Mouse (Mus musculus) 3T3-L1 (cell line): ENCODE measurements around the gene Ppp1r13b.

Experiments used
- DNase-seq: peaks from one replicate; pipeline ENCODE4 v3.0.0-alpha.2; 2015; ENCODE audit warnings: low read depth, low spot score

Ppp1r13b gene

GRCm38 (mm10) chr12:111794526-111795179, 113.3 kb downstream of the Ppp1r13b start:
- no peak for DNase-seq

DNA sequence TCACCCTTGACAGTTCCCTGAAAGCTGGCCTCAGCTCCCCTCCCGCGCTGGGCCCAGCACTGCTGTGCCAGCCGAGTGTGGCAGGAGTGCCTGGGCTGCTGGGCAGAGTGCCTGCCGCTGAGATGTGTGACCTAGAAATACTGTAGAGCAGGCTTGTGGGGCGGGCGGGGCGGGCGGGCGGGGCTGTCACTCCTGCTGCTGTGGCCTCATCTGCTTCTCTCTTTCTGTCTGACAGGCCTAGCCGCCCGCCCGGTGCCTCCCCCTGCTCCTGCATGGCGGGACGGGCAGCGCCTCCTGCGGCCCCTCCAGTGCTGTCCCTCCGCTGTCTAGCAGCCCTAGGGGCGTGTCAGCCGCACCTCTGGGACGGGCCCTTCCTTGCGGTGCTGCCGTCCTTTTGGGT, 113.8 kb downstream of the Ppp1r13b start:
- no peak for DNase-seq

GRCm38 (mm10) chr12:111791474-111792104, 116.3 kb downstream of the Ppp1r13b start:
- DNase-seq = no peak

- DNase-seq = no peak
Observed at GRCm38 (mm10) chr12:111790631-111791030, 117.3 kb downstream of the Ppp1r13b start.

DNA sequence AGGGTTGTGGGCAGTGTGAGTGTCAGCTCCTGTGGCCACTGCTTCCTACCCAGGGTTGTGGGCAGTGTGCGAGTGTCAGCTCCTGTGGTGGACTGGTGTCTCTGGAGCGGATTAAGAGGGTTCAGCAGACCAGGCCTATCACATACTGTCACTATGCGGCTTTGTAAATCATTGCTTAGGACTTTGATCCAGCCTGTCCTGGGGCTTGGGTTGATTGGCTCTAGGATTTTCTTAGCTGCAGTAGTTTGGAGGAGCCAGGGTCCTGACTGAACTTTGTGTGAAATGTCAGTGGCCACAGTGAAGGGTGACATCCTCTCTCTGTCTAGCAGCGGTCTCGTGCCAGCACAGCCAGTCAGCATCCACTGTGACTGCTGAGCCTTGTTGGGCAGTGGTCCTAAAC, 117.8 kb downstream of the Ppp1r13b start:
- DNase-seq = no peak

DNA sequence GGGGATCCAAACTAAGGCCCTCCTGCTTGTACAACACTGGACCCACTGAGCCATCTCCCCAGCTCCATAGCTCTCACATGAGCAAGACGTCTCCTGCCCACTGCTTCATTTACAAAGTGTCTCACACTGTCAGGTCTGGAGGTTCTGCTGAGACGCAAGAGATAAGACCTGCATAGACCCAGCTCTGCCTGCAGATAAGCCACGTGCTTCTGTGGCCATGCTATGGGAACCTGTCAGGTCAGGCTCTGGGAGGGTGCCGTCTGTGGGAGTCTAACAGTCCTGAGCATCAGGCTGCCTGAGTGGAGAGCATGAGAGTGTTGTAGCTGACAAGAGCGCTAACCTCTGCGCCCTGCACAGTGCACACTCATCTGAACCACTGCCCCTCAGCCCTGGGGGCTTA, 120.9 kb downstream of the Ppp1r13b start:
- DNase-seq = no peak

- DNase-seq = no peak
Observed at GRCm38 (mm10) chr12:111785174-111785573, 122.7 kb downstream of the Ppp1r13b start.

DNA sequence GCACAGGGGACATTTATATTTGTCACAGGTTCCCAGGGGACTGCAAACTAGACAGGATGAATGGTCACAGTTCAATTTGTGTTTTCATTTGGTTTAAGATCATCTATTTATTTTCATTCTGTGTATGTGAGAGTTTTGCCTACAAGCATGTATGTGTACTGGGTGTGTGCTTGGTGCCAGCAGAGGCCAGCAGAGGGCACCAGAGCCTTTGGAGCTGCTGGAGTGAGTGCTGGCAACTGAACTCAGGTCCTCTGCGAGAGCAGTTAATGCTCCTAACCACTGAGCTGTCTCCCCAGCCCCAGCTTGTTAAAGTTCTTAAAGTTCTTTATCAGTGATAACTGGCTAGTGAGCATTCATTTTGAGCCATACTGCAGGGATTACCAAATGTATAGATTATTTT, 128.4 kb downstream of the Ppp1r13b start:
- peak; percentile 26 for DNase-seq
